11 mouse cellular contexts compared by ENCODE assay signal in the genomic region with DNA sequence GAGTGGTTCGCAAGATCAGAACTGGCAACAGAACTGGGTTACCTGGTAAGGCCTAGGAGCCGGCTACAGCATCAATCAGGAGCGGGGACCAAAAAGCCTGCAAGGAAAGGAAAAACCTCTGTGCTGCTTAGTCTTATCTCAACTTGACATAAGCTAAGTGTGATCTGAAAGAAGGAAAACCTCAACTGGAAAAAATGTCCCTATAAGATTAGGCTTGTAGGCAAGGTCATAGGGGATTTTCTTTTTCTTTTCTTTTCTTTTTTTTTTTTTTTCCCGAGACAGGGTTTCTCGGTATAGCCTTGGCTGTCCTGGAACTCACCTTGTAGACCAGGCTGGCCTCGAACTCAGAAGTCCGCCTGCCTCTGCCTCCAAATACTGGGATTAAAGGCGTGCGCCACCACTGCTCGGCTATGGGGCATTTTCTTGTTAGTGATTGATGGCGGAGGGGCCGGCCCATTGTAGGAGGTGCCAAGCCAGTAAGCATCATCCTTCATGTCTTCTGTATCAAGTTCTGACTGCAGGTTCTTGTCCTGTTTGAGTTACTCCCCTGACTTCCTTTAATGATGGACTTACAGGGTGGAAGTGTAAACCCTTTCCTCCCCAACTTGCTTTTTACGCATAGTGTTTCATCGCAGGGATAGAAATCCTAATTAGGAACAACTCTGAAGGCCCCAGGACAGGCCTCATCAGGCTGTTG. TPM values are rescaled to one million over a fixed set of nuclear protein-coding genes. Genes with fewer than 3 reads are reported as not detected.
DNase-seq lines count a peak whose midpoint lies in the region; ATAC-seq and TF ChIP-seq lines count a peak whose summit lies in the region.
"Had no signal": no experiment of that assay in that cellular context is flagged by ENCODE, and none has a peak within 500 bp of the region (broad histone marks: within the 10 kb centered on the region; RNA-seq: fewer than 3 reads in every experiment).

No protein-coding gene starts in this region.

- intact Hi-C loops in left cerebral cortex, adult 2 months (cut with DNase I) = no loop called here

- no peaks in the 10 kb centered on the region for H3K9me3 ChIP-seq in heart, embryonic 13.5 days
- H3K9me3 ChIP-seq in ES-Bruce4 (replicated peaks; ENCODE audit: control insufficient read depth, insufficient read depth, low read length, poor library complexity, severe bottlenecking) = no peaks in the 10 kb centered on the region
- H3K9me3 ChIP-seq in embryonic facial prominence, embryonic 13.5 days = no peaks in the 10 kb centered on the region
- no peaks in the 10 kb centered on the region for H3K9me3 ChIP-seq in liver, embryonic 14.5 days (ENCODE audit: control insufficient read depth, low read length)

- 25% methylated on average over 14 of the region's 14 CpGs for WGBS in heart, embryonic 13.5 days
- 21% methylated on average over 14 of the region's 14 CpGs for WGBS in embryonic facial prominence, embryonic 13.5 days
- 10% methylated on average over 14 of the region's 14 CpGs for WGBS in liver, embryonic 14.5 days (ENCODE audit: insufficient replicate concordance)

- H3K27ac ChIP-seq in heart, embryonic 13.5 days (replicated peaks) = peak overlapping the region; percentile 64
- peak overlapping the region; percentile 54 for H3K27ac ChIP-seq in ES-Bruce4 (ENCODE audit: insufficient read depth, low read length)
- no peak overlapping the region for H3K27ac ChIP-seq in embryonic facial prominence, embryonic 13.5 days
- H3K27ac ChIP-seq in liver, embryonic 14.5 days = no peak overlapping the region
- H3K27ac ChIP-seq in left cerebral cortex, adult 2 months = no peak overlapping the region

- H3K4me3 ChIP-seq in heart, embryonic 13.5 days = peak overlapping the region; percentile 47
- peak overlapping the region; percentile 79 for H3K4me3 ChIP-seq in ES-Bruce4 (ENCODE audit: low read depth, low read length)
- peak overlapping the region; percentile 35 for H3K4me3 ChIP-seq in embryonic facial prominence, embryonic 13.5 days
- H3K4me3 ChIP-seq in liver, embryonic 14.5 days (ENCODE audit: insufficient read depth in 1 of 2, low read depth in 2 of 2, low read length in 2 of 2) = peak overlapping the region; percentile 38 to 53
- no peak overlapping the region for H3K4me3 ChIP-seq in left cerebral cortex, adult 2 months

- DNase-seq in heart, adult 8-10 months (ENCODE audit: low spot score) = no peak
- DNase-seq in liver, embryonic 14.5 days (ENCODE audit: low read depth in 3 of 3, low spot score in 3 of 3) = no peak
- no peak for DNase-seq in left cerebral cortex, adult 2 months (ENCODE audit: extremely low spot score in 1 of 2, low spot score in 2 of 2)
- no peak for DNase-seq in cerebellum, postnatal 25 days
- DNase-seq in adrenal gland, adult 18-20 months (ENCODE audit: low spot score in 2 of 2) = no peak
- DNase-seq: cerebellum, adult 18-20 months; lung, adult 2 months had no signal

- TF ChIP-seq EP300 in ES-Bruce4 (IDR thresholded peaks at IDR 0.05; ENCODE audit: insufficient read depth, low read depth, low read length) = no peak
- no peak for TF ChIP-seq EP300 in liver, embryonic 14.5 days (IDR thresholded peaks at IDR 0.05; ENCODE audit: low read depth)

- H3K36me3 ChIP-seq in heart, embryonic 13.5 days = no peaks in the 10 kb centered on the region
- H3K36me3 ChIP-seq in ES-Bruce4 (ENCODE audit: control insufficient read depth, insufficient read depth, low read length, poor library complexity, severe bottlenecking) = no peaks in the 10 kb centered on the region
- no peaks in the 10 kb centered on the region for H3K36me3 ChIP-seq in embryonic facial prominence, embryonic 13.5 days
- no peaks in the 10 kb centered on the region for H3K36me3 ChIP-seq in liver, embryonic 14.5 days (replicated peaks; ENCODE audit: control insufficient read depth, insufficient read depth, low read depth)

- H3K27me3 ChIP-seq in heart, embryonic 13.5 days (replicated peaks) = no peaks in the 10 kb centered on the region
- no peaks in the 10 kb centered on the region for H3K27me3 ChIP-seq in ES-Bruce4 (ENCODE audit: control insufficient read depth, insufficient read depth, low read length, poor library complexity, severe bottlenecking)
- H3K27me3 ChIP-seq in embryonic facial prominence, embryonic 13.5 days = no peaks in the 10 kb centered on the region
- no peaks in the 10 kb centered on the region for H3K27me3 ChIP-seq in liver, embryonic 14.5 days (ENCODE audit: control insufficient read depth, insufficient read depth, low read length)

- TF ChIP-seq POLR2A in ES-Bruce4 (IDR thresholded peaks at IDR 0.05; ENCODE audit: insufficient read depth, low read length) = no peak

- TF ChIP-seq CTCF in ES-Bruce4 (IDR thresholded peaks at IDR 0.05; ENCODE audit: low read depth, low read length) = no peak
- TF ChIP-seq CTCF in liver, embryonic 14.5 days (IDR thresholded peaks at IDR 0.05; ENCODE audit: low read depth) = no peak
- no peak for TF ChIP-seq CTCF in left cerebral cortex, adult 2 months (IDR thresholded peaks at IDR 0.05)

- H3K4me1 ChIP-seq in heart, embryonic 13.5 days = peaks cover 47% of the 10 kb centered on the region
- H3K4me1 ChIP-seq in ES-Bruce4 (ENCODE audit: control insufficient read depth, insufficient read depth, low read length) = peaks cover 9% of the 10 kb centered on the region
- H3K4me1 ChIP-seq in embryonic facial prominence, embryonic 13.5 days = peaks cover 17% of the 10 kb centered on the region; the same call in 1 of the 2 replicates
- H3K4me1 ChIP-seq in liver, embryonic 14.5 days (replicated peaks; ENCODE audit: control insufficient read depth in 2 of 2, insufficient read depth in 2 of 2, low read length in 1 of 2) = peaks cover 25 to 34% of the 10 kb centered on the region in 2 experiments

- ATAC-seq in heart, embryonic 13.5 days (ENCODE audit: extremely low read depth, insufficient number of reproducible peaks, low FRiP score, low TSS enrichment) = no peak
- no peak for ATAC-seq in embryonic facial prominence, embryonic 13.5 days (ENCODE audit: insufficient number of reproducible peaks, insufficient read depth, low FRiP score, low TSS enrichment, low read depth)
- peak; percentile 42; the same call in 1 of the 2 replicates for ATAC-seq in liver, embryonic 14.5 days (ENCODE audit: insufficient read depth)

- H3K9ac ChIP-seq in heart, embryonic 13.5 days = 0 out of 2 replicates have a peak overlapping the region, but pooled peaks have one; percentile 21
- peak overlapping the region; percentile 55 for H3K9ac ChIP-seq in ES-Bruce4 (ENCODE audit: low read depth, poor library complexity, severe bottlenecking)
- H3K9ac ChIP-seq in embryonic facial prominence, embryonic 13.5 days = no peak overlapping the region
- H3K9ac ChIP-seq in liver, embryonic 14.5 days (replicated peaks) = peak overlapping the region; percentile 9; the same call in 1 of the 2 replicates

- H3K4me2 ChIP-seq in heart, embryonic 13.5 days = peak overlapping the region; percentile 73
- H3K4me2 ChIP-seq in embryonic facial prominence, embryonic 13.5 days = peak overlapping the region; percentile 60
- H3K4me2 ChIP-seq in liver, embryonic 14.5 days (ENCODE audit: low read depth) = peak overlapping the region; percentile 75

RNA-seq across cellular contexts. Expression of a gene that starts 18.3 kb away (rescaled TPM):
- 0.45 and 0.82 TPM in 2 replicates for polyA plus RNA-seq in heart, embryonic 13.5 days (2015; fragmentation: Nextera tagmentation; extraction: Ambion mirVana)
- total RNA-seq in heart, adult 8-10 months (2022) = not detected
- polyA plus RNA-seq in ES-Bruce4 (2011; ENCODE audit: insufficient read depth, insufficient read length, low read depth, missing spikeins) = 0.91 and 1.9 TPM in 2 replicates
- 1.5 and 1.7 TPM in 2 replicates for polyA plus RNA-seq in embryonic facial prominence, embryonic 13.5 days (2015; fragmentation: Nextera tagmentation; extraction: Ambion mirVana)
- polyA plus RNA-seq in liver, embryonic 14.5 days (2012; rRNA removed) = 0.01 TPM in 1 of 2 replicates, not detected in the other
- polyA plus RNA-seq in liver, embryonic 14.5 days (2014; fragmentation: Nextera tagmentation; extraction: Ambion mirVana) = not detected in 2 replicates
- 1 to 10 TPM in 1 of 2 experiments, under 1 TPM in 1; 0.65 to 1.4 TPM for total RNA-seq in left cerebral cortex, adult 2 months (2021)
- total RNA-seq in adrenal gland, adult 18-20 months (2021) = not detected
- polyA plus RNA-seq: lung, adult 2 months; urinary bladder, adult 2 months had no signal

RNA-seq across cellular contexts. Expression of a gene that starts 23.9 kb away (rescaled TPM):
- polyA plus RNA-seq in heart, embryonic 13.5 days (2015; fragmentation: Nextera tagmentation; extraction: Ambion mirVana) = 6.3 and 7.2 TPM in 2 replicates
- total RNA-seq in heart, adult 8-10 months (2022) = 100 to 1,000 TPM; 231 to 254 (median 246) TPM
- polyA plus RNA-seq in ES-Bruce4 (2011; ENCODE audit: insufficient read depth, insufficient read length, low read depth, missing spikeins) = 16.9 and 19.1 TPM in 2 replicates
- polyA plus RNA-seq in embryonic facial prominence, embryonic 13.5 days (2015; fragmentation: Nextera tagmentation; extraction: Ambion mirVana) = 7.3 and 7.9 TPM in 2 replicates
- polyA plus RNA-seq in liver, embryonic 14.5 days (2012; rRNA removed) = 8.6 and 24.1 TPM in 2 replicates
- polyA plus RNA-seq in liver, embryonic 14.5 days (2014; fragmentation: Nextera tagmentation; extraction: Ambion mirVana) = 5.3 and 6.1 TPM in 2 replicates
- 100 to 1,000 TPM; 289 to 340 TPM for total RNA-seq in left cerebral cortex, adult 2 months (2021)
- 100 to 1,000 TPM; 400 to 445 TPM for total RNA-seq in adrenal gland, adult 18-20 months (2021)

RNA-seq across cellular contexts. Expression of a gene that starts 26.7 kb away (rescaled TPM):
- 2.0 and 3.0 TPM in 2 replicates for polyA plus RNA-seq in heart, embryonic 13.5 days (2015; fragmentation: Nextera tagmentation; extraction: Ambion mirVana)
- 10 to 100 TPM in 1 of 4 experiments, 1 to 10 TPM in 3; 2.4 to 17.9 (median 5.5) TPM for total RNA-seq in heart, adult 8-10 months (2022)
- 68.8 and 97.9 TPM in 2 replicates for polyA plus RNA-seq in ES-Bruce4 (2011; ENCODE audit: insufficient read depth, insufficient read length, low read depth, missing spikeins)
- polyA plus RNA-seq in embryonic facial prominence, embryonic 13.5 days (2015; fragmentation: Nextera tagmentation; extraction: Ambion mirVana) = 6.6 and 13.4 TPM in 2 replicates
- 375 and 609 TPM in 2 replicates for polyA plus RNA-seq in liver, embryonic 14.5 days (2012; rRNA removed)
- 14.2 and 17.4 TPM in 2 replicates for polyA plus RNA-seq in liver, embryonic 14.5 days (2014; fragmentation: Nextera tagmentation; extraction: Ambion mirVana)
- 1 to 10 TPM; 2.4 to 4.4 TPM for total RNA-seq in left cerebral cortex, adult 2 months (2021)
- 10 to 100 TPM in 1 of 2 experiments, 1 to 10 TPM in 1; 8.5 to 12.6 TPM for total RNA-seq in adrenal gland, adult 18-20 months (2021)

RNA-seq across cellular contexts. Expression of a gene that starts 28.3 kb away (rescaled TPM):
- 4.1 and 5.5 TPM in 2 replicates for polyA plus RNA-seq in heart, embryonic 13.5 days (2015; fragmentation: Nextera tagmentation; extraction: Ambion mirVana)
- total RNA-seq in heart, adult 8-10 months (2022) = 1 to 10 TPM; 3.4 to 5.0 (median 3.8) TPM
- polyA plus RNA-seq in ES-Bruce4 (2011; ENCODE audit: insufficient read depth, insufficient read length, low read depth, missing spikeins) = 8.9 and 16.9 TPM in 2 replicates
- 5.3 and 6.7 TPM in 2 replicates for polyA plus RNA-seq in embryonic facial prominence, embryonic 13.5 days (2015; fragmentation: Nextera tagmentation; extraction: Ambion mirVana)
- polyA plus RNA-seq in liver, embryonic 14.5 days (2012; rRNA removed) = 48.1 and 52.5 TPM in 2 replicates
- 8.6 and 9.6 TPM in 2 replicates for polyA plus RNA-seq in liver, embryonic 14.5 days (2014; fragmentation: Nextera tagmentation; extraction: Ambion mirVana)
- 1 to 10 TPM; 2.6 to 5.1 TPM for total RNA-seq in left cerebral cortex, adult 2 months (2021)
- total RNA-seq in adrenal gland, adult 18-20 months (2021) = 1 to 10 TPM; 3.8 to 4.7 TPM

RNA-seq across cellular contexts. Expression of a gene that starts 36.2 kb away (rescaled TPM):
- polyA plus RNA-seq in heart, embryonic 13.5 days (2015; fragmentation: Nextera tagmentation; extraction: Ambion mirVana) = 0.32 and 0.52 TPM in 2 replicates
- 1 to 10 TPM in 2 of 4 experiments, under 1 TPM in 2; 0.91 to 1.3 (median 1.1) TPM for total RNA-seq in heart, adult 8-10 months (2022)
- polyA plus RNA-seq in ES-Bruce4 (2011; ENCODE audit: insufficient read depth, insufficient read length, low read depth, missing spikeins) = 3.9 and 4.2 TPM in 2 replicates
- 0.98 and 1.4 TPM in 2 replicates for polyA plus RNA-seq in embryonic facial prominence, embryonic 13.5 days (2015; fragmentation: Nextera tagmentation; extraction: Ambion mirVana)
- polyA plus RNA-seq in liver, embryonic 14.5 days (2012; rRNA removed) = 6.7 and 8.7 TPM in 2 replicates
- polyA plus RNA-seq in liver, embryonic 14.5 days (2014; fragmentation: Nextera tagmentation; extraction: Ambion mirVana) = 1.2 and 1.4 TPM in 2 replicates
- under 1 TPM; 0.61 TPM for total RNA-seq in left cerebral cortex, adult 2 months (2021)
- total RNA-seq in adrenal gland, adult 18-20 months (2021) = 1 to 10 TPM; 1.8 to 2.2 TPM

Comparison
In these comparisons a context has a peak if more than half of its experiments do, and no peak if none do; other contexts are left out.
1. H3K27ac ChIP-seq: peak in heart, embryonic 13.5 days (single experiment) and ES-Bruce4 (single experiment); none in embryonic facial prominence, embryonic 13.5 days (single experiment), liver, embryonic 14.5 days (single experiment) and left cerebral cortex, adult 2 months (single experiment).
2. Peak in every context shown above with its lines, with median percentiles within 50 percentile points of each other: H3K4me2 ChIP-seq.